Mouse (Mus musculus) megakaryocyte, embryonic 14.5 days (primary cell): ENCODE data around the gene Rnase10.

ENCODE experiments used
- FLI1 ChIP-seq: IDR thresholded peaks from 2 replicates; pipeline ENCODE4 v1.6.1; 2012; ENCODE audit warnings: low read length, inconsistent platforms, mixed read lengths
- GATA1 ChIP-seq: IDR thresholded peaks from 3 replicates; pipeline ENCODE4 v1.6.1; 2012; ENCODE audit warnings: mixed read lengths, low read length, inconsistent platforms, borderline replicate concordance

GRCm38 (mm10) chr14:50976674-50977073, 30.9 kb upstream of the Rnase10 start:
- TF ChIP-seq GATA1 (no peak), FLI1 (no peak)
